Mouse (Mus musculus) limb, embryonic 12.5 days (tissue): ENCODE results near the gene Eif1ad. TPM values are rescaled to one million over a fixed set of nuclear protein-coding genes. Genes with fewer than 3 reads are reported as not detected.

Experiments
- ATAC-seq: fragments of 200-750 bp; cut with Nextera tagmentation; 2 replicates; pipeline ENCODE4 v1.8.0; 2017; ENCODE audit warnings: low read depth, moderate TSS enrichment; ENCODE audit not compliant: insufficient number of reproducible peaks, insufficient read depth, low FRiP score, low TSS enrichment
- H3K27ac ChIP-seq: fragments of 300-500 bp; sonication (generic); 2 replicates; pipeline ENCODE4 v1.5.1; 2016; ENCODE audit warnings: mild to moderate bottlenecking, moderate library complexity
- H3K27me3 ChIP-seq: fragments of 300-500 bp; sonication (generic); 2 replicates; pipeline ENCODE4 v1.6.1; 2016; ENCODE audit warnings: mild to moderate bottlenecking, moderate library complexity
- H3K36me3 ChIP-seq: fragments of 300-500 bp; sonication (generic); 2 replicates; pipeline ENCODE4 v1.6.1; 2016; ENCODE audit warnings: mild to moderate bottlenecking, moderate library complexity
- H3K4me1 ChIP-seq: fragments of 300-500 bp; sonication (generic); replicated peaks from 2 replicates; pipeline ENCODE4 v1.6.1; 2016
- H3K4me2 ChIP-seq: fragments of 300-500 bp; sonication (generic); 2 replicates; pipeline ENCODE4 v1.6.1; 2016; ENCODE audit warnings: mild to moderate bottlenecking, moderate library complexity
- H3K4me3 ChIP-seq: fragments of 300-500 bp; sonication (generic); replicated peaks from 2 replicates; pipeline ENCODE4 v1.5.1; 2016; ENCODE audit warnings: mild to moderate bottlenecking
- H3K9ac ChIP-seq: fragments of 300-500 bp; sonication (generic); replicated peaks from 2 replicates; pipeline ENCODE4 v1.6.1; 2016; ENCODE audit warnings: mild to moderate bottlenecking, moderate library complexity
- H3K9me3 ChIP-seq: fragments of 300-500 bp; sonication (generic); 2 replicates; pipeline ENCODE4 v1.6.1; 2016; ENCODE audit warnings: mild to moderate bottlenecking, moderate library complexity
- WGBS: fragments of 180-500 bp; shearing (Covaris S2); methylation state at CpG from one replicate; pipeline ENCODE4 v1.1.7; 2016; 5-methylcytosine and 5-hydroxymethylcytosine counted together
- polyA plus RNA-seq: library from polyadenylated mRNA; unstranded; fragments of >200 nt; fragmentation: Nextera tagmentation; extraction: Ambion mirVana; gene quantifications from 2 replicates; pipeline ENCODE4 v1.2.1, GENCODE M21; 2016

Eif1ad gene
- polyA plus RNA-seq: 68.6 and 73.5 TPM in 2 replicates

DNA sequence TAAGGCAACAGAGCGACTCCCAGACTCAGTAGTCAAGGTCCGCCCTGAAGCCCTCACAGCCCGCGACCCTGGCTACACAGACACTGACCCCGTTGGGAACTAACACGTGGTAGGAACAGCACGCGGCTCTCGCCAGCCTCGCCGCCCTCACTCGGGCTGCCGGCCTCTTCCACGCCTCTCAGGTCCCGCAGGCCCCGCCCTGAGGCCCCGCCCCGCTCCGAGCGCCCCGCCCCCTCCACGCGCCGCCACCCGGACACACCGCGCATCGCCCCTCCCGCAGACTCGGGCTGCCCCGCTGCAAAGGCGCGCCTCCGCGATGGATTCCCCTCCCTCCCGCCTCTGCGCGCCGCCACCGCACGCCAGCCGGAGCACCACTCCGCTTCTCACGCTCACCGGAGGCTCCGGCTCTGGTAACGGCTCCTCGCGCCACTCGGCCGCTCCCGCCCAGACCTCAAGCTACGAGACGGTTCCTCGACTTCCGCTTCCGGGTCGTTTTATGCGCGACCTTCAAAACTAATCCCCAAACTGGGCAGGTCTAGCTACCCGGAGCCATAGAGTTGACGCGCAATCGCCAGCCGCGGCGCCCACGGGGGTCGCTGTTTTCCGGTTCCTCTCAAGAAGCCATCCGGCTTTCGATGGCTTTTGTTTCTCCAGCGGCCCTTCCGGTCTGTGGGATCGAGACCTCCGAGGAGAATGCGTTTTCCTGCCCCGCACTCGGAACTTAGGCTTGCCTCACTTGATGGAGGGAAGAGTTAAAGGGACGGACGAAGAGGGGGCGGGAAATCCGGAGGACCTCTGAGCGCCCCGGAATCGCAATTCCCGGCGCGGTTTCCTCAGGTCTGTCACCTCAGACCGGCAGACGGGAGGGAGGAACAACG is at the start of gene Eif1ad:
Gene Eif1ad, plus strand, starts transcription at position 567 of the 878 bp plus-strand sequence.
- Histone ChIP-seq H3K9me3 (no peaks in the 10 kb centered on the region), H3K36me3 (peaks cover 58% of the 10 kb centered on the region), H3K27ac (peak within 1 kb of the TSS; percentile 96), H3K9ac (peak within 1 kb of the TSS; percentile 90), H3K4me2 (peak within 1 kb of the TSS; percentile 67), H3K4me1 (peaks cover 17% of the 10 kb centered on the region), H3K27me3 (no peaks in the 10 kb centered on the region), H3K4me3 (peak within 1 kb of the TSS; percentile 98)
- under 1% methylated on average over 82 of the region's 92 CpGs for WGBS
- ATAC-seq: peak; percentile 92

DNA sequence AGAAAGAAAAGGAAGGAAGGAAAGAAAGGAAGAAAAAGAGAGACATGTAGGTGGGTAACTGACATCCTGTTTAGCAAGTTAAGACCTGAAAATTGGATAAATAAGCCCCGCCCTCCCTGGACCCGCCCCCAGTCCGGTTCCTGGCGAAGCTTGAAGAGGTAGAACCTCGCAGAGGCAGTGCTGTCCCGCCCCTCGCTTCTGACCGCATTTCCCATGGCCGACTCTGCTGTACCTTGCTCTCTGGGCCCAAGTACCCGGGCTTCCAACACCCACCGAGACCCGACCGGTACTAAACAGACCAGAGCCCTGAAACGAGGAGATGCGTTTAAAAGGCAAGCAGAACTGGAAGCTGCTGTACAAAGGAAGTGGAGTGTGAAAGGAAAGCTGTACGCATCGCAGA is 42.7 kb upstream of the Eif1ad start:
- Histone ChIP-seq H3K4me2 (no peak overlapping the region), H3K36me3 (no peaks in the 10 kb centered on the region), H3K4me1 (no peaks in the 10 kb centered on the region), H3K27ac (no peak overlapping the region), H3K4me3 (no peak overlapping the region), H3K9ac (no peak overlapping the region), H3K27me3 (no peaks in the 10 kb centered on the region), H3K9me3 (no peaks in the 10 kb centered on the region)
- no peak for ATAC-seq
- 62% methylated on average over 17 of the region's 17 CpGs for WGBS

DNA sequence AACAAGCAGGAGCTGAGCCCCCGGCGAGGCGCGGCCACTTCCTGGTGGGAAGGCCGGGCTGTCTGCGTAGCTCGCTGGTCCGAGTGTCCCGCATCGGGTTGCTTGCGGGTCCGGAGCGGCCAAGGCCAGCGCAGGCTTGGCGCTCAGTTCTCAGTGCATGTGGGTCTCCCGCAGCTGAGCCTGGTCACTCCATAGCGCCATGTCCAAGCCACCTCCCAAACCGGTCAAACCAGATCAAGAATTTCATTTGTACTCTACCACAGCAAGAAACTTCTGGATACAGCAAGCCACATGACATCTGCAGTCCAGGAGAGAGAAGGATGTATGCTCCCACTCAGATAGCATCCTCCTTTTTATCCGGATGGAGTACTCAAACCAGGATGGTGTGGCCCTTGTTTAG is 38.6 kb upstream of the Eif1ad start:
- Histone ChIP-seq H3K9ac (no peak overlapping the region), H3K4me2 (no peak overlapping the region), H3K27ac (no peak overlapping the region), H3K9me3 (no peaks in the 10 kb centered on the region), H3K4me3 (no peak overlapping the region), H3K4me1 (no peaks in the 10 kb centered on the region), H3K27me3 (no peaks in the 10 kb centered on the region), H3K36me3 (no peaks in the 10 kb centered on the region)
- WGBS: 76% methylated on average over 19 of the region's 19 CpGs
- no peak for ATAC-seq

DNA sequence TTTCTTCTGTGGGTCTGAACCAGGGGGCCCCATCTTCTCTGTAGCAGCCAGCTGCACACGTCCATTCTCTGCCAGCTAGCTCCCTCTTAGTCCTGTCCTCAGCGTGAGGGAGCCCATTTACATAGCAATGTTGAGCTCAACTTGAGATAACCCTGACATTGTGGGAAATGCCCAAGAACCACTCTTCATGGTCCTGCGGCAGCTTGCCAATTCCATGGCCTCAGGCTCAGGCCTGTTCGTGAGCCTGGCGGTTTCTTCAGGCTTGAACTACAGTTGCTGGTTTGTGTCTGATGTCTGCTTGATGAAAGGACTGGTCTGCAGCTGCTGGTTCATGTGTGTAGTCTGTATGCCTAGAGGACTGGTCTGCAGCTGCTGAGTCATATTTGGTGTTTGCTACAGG is 31.8 kb upstream of the Eif1ad start:
- no peaks in the 10 kb centered on the region for H3K4me1 ChIP-seq
- no peak overlapping the region for H3K4me2 ChIP-seq
- no peak overlapping the region for H3K27ac ChIP-seq
- ATAC-seq: no peak
- H3K9ac ChIP-seq: no peak overlapping the region
- H3K27me3 ChIP-seq: no peaks in the 10 kb centered on the region
- H3K36me3 ChIP-seq: no peaks in the 10 kb centered on the region
- WGBS: 76% methylated on average over 5 of the region's 5 CpGs
- H3K4me3 ChIP-seq: no peak overlapping the region
- no peaks in the 10 kb centered on the region for H3K9me3 ChIP-seq

DNA sequence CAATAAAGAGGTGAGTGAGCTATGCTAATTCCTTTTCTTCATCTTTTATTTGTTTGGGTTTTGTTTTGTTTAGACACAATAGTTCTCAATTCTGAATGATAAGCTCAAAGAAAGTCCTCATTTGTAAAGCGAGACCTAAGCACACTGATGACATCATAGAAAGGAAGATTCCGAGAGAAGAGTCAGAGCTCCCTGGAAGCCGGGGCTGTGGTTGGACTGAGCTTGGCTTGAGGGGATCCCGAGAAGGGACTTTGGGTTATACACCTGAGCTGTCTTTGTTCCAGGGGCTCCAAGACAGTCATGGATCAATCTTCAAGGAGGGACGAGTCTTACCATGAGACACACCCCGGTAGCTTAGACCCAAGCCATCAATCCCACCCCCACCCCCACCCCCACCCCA is 31.1 kb upstream of the Eif1ad start, which contains the start of gene Catsper1:
Gene Catsper1, plus strand, starts transcription at position 301 of the 400 bp plus-strand sequence.
- Histone ChIP-seq H3K9ac (no peak within 1 kb of the TSS), H3K4me2 (no peak within 1 kb of the TSS), H3K36me3 (no peaks in the 10 kb centered on the region), H3K27ac (no peak within 1 kb of the TSS), H3K4me3 (no peak within 1 kb of the TSS), H3K4me1 (no peaks in the 10 kb centered on the region), H3K9me3 (no peaks in the 10 kb centered on the region), H3K27me3 (no peaks in the 10 kb centered on the region)
- ATAC-seq: no peak
- 86% methylated on average over 6 of the region's 6 CpGs for WGBS

DNA sequence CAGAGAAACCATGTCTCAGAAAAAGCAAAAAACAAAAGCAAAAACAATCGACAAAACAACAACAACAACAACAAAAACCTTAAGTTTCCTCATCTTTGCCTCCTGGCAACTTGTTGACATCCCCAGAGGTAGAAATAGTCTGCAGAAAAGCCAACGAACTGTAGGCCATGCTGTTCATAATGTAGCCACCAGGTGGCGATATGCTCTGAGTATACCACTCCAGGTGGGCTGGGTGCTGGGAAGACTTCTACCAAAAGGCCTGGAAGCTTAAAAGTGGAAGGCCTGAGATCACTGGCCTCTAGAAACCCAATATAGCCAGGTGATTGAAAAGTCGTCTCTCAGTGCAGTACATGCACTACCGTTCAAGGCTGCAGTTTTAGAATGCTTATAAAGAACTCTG is 28.6 kb upstream of the Eif1ad start:
- 19% methylated on average over 5 of the region's 5 CpGs for WGBS
- no peak overlapping the region for H3K4me3 ChIP-seq
- no peaks in the 10 kb centered on the region for H3K4me1 ChIP-seq
- no peaks in the 10 kb centered on the region for H3K9me3 ChIP-seq
- H3K27ac ChIP-seq: no peak overlapping the region
- H3K9ac ChIP-seq: no peak overlapping the region
- no peaks in the 10 kb centered on the region for H3K36me3 ChIP-seq
- H3K27me3 ChIP-seq: no peaks in the 10 kb centered on the region
- ATAC-seq: no peak
- no peak overlapping the region for H3K4me2 ChIP-seq

DNA sequence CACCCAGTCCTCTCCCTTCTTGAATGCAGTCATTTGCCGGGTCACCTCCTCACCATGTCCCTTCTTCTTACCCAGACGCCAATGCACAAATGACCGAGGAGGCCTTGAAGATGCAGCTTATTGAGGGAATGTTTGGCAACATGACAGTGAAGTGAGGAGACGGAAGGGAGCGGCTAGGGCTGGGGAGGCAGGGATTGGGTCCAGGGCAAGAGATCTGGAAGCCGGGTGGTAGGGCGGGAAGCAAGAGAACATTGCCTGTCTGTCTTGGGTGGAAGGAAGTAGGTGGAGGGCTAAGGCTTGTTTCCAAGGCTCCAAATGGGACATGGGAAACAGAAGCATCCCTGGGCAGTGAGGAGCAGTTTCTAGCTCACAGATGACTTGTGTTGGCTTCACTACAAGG is 25.2 kb upstream of the Eif1ad start:
- no peak for ATAC-seq
- no peak overlapping the region for H3K9ac ChIP-seq
- 87% methylated on average over 7 of the region's 7 CpGs for WGBS
- H3K27me3 ChIP-seq: no peaks in the 10 kb centered on the region
- H3K9me3 ChIP-seq: no peaks in the 10 kb centered on the region
- H3K36me3 ChIP-seq: no peaks in the 10 kb centered on the region
- H3K4me2 ChIP-seq: no peak overlapping the region
- H3K4me1 ChIP-seq: no peaks in the 10 kb centered on the region
- H3K27ac ChIP-seq: no peak overlapping the region
- H3K4me3 ChIP-seq: no peak overlapping the region

DNA sequence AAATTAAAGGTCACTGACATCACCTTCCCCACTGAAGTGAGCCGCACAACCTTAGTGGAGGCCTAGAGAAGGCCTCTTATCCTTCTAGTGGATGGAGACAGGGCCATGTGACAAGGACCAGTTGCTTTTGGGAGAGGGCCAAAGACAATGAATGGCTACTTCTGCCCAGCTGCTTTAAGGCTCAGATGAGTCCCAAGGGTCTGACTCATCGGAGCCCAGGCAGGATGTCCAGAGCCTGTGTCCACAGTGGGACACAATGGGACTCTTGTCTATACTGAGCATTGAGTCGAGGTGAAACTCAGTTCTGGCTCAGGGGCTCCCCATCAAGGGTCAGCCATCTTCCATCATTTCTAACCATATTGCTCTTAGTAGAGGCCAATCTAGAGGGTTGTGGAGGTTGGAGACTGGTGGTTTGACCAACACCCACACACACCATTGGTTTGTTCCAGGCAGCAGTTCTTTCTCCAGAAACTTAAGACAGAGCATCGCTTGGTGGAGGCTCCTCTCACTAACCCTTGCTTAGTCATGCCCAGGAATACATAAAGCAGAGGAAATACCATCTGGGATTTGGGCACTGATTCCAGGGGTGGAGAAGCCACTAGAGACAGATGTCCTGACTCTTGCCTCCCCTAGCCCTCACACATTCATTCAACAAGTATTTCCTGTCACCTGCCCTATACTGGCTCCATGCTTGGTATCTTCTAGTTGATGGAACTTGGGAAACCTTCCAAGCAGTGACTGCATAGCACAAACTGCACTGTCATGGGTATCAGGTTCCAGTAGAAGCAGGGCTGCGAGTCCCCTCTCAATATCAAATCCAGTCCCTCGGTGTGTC is 21.0 kb upstream of the Eif1ad start:
- peaks cover 6% of the 10 kb centered on the region; the same call in 1 of the 2 replicates for H3K4me1 ChIP-seq
- no peak overlapping the region for H3K27ac ChIP-seq
- H3K9ac ChIP-seq: no peak overlapping the region
- WGBS: 78% methylated on average over 6 of the region's 6 CpGs
- ATAC-seq: no peak
- no peak overlapping the region for H3K4me2 ChIP-seq
- peaks cover 28% of the 10 kb centered on the region for H3K27me3 ChIP-seq
- H3K9me3 ChIP-seq: no peaks in the 10 kb centered on the region
- H3K4me3 ChIP-seq: no peak overlapping the region
- H3K36me3 ChIP-seq: no peaks in the 10 kb centered on the region

DNA sequence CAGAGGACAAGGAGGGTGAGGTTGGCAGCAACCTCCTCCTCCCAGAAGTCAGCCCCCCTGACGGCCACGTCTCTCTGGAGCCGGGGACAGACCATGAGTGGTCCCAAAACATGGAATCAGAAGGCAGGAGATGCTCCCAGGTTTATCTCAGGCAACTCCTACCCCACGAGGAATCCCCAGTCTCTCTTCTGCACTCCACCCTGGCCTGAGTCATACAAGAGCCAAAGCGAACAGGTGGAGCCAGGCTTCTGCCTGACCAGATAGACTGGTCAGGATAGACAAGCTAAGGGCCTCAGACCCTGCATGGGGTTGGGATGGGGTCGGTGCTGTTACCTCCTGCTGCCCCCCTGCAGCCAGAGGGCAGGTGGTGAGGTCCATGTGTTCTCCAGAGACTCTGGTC is 18.5 kb upstream of the Eif1ad start:
- Histone ChIP-seq H3K4me2 (no peak overlapping the region), H3K4me1 (peaks cover 6% of the 10 kb centered on the region; the same call in 1 of the 2 replicates), H3K27ac (no peak overlapping the region), H3K36me3 (no peaks in the 10 kb centered on the region), H3K9me3 (no peaks in the 10 kb centered on the region), H3K9ac (no peak overlapping the region; the same call in 1 of the 2 replicates), H3K27me3 (peaks cover 31% of the 10 kb centered on the region), H3K4me3 (no peak overlapping the region)
- 79% methylated on average over 6 of the region's 6 CpGs for WGBS
- peak; percentile 41; the same call in 1 of the 2 replicates for ATAC-seq

DNA sequence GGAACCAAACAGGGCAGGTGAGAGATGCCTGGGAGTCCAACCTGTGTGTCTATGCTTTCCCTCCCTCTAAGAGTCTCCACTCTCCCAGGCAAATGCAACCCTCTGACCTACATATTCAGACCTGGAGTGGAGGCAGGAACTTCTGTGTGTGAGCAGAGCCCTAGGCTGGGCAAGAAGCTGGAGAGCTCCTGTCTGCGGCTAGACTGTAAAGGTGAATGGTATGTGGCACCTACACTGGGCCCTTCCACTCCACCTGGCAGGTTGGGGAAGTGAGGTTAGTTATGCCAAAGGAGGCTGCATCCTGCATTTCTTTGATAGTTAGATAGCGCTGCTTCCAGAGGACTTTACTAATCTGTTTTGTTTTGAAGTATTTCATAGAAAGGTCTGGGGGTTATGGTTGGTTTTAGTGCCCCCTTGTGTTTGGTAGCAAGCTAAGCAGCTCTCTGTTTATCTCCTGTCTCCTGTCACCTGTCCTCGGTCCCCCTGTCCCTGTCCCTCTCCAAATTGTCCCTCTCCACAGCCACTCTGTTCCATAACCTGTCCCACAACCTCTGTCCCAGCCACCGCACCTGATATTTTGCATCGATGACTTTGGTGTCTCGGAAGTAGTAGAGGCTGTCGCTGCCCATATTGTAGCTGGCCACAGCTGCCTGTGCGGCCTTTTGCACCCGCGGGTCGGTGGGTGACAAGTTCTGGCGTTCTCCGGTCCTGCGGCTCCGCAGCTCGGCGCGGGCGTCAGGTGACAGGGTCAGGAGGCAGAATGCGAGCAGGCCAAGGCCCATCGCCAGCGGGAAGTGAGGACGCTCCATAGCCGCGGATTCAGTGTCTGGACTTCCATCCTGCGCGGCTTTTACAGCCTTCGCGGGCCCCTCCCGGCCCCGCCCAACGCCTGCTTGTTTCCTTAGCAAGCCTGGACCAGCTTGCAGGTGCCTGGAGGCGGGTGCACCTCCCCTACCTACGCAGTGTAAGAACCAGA is 17.7 kb upstream of the Eif1ad start:
- Histone ChIP-seq H3K36me3 (no peaks in the 10 kb centered on the region), H3K27me3 (peaks cover 31% of the 10 kb centered on the region), H3K9ac (peak overlapping the region; percentile 58), H3K9me3 (no peaks in the 10 kb centered on the region), H3K27ac (no peak overlapping the region), H3K4me3 (peak overlapping the region; percentile 42), H3K4me1 (peaks cover 6% of the 10 kb centered on the region; the same call in 1 of the 2 replicates), H3K4me2 (peak overlapping the region; percentile 72)
- ATAC-seq: no peak
- WGBS: 5% methylated on average over 34 of the region's 34 CpGs
